Mouse (Mus musculus) thymus, postnatal 25 days (tissue): Measurements from ENCODE around the gene Pde8a.
"Not testable (repeated sequence)": the region's sequence is repeated elsewhere in the genome, so short reads cannot be mapped to it uniquely, and the experiment has no call there.

ENCODE experiments used
- DNase-seq: peaks from one replicate; pipeline ENCODE4 v3.0.0; 2022

Gene Pde8a

DNA sequence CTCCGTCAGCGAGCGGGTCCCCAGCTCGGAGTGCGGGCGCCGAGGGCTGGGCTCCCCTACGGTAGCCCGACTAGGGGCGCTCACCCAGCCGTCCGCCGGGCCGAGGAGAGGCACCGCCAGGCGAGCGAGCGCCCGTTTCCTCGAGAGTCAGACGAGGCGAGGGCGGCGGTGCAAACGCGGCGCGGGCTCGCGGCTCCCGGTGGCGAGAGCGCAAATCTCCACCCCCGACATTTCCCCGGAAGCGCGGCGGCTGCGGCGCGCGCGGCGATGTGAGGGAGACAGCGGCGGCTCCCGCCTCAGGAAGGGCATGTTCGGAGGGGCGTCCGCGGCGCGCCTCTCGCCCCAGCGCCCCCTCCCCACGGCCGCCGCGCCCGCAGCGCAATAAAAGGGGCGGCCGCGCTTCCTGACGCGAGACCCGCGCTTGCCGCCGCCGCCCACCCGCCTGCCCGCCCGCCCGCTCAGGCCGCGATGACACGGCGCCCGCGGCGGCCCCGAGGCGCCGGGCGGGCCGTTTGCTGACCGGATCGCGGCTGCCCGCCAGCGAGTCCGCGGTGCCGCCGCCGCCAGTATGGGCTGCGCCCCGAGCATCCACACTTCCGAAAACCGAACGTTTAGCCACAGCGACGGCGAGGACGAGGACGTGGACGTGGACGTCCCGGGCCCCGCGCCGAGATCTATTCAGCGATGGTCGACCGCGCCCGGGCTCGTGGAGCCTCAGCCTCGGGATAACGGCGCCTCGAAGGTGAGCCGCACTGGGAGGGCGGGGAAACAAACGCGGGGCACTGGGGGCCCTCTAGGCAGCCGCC, at the start of gene Pde8a:
Gene Pde8a, plus strand, starts transcription at position 250 of the 806 bp plus-strand sequence.
- DNase-seq: no peak

DNA sequence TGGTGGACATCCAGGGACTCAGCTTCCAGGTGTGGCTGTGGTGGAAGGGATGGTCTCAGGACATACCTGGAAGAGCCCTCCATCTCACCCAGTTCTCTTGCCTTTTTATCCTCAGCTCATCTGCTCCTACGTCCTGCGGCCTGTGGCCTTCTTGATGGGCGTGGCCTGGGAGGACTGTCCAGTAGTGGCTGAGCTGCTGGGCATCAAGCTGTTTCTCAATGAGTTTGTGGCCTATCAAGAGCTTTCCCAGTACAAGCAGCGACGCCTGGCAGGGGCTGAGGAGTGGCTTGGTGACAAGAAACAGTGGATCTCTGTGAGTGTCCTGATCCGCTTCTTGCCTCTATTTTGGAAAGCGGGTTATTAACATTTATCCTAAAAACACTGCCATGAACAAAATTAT, 49.0 kb upstream of the Pde8a start:
- no peak for DNase-seq

DNA sequence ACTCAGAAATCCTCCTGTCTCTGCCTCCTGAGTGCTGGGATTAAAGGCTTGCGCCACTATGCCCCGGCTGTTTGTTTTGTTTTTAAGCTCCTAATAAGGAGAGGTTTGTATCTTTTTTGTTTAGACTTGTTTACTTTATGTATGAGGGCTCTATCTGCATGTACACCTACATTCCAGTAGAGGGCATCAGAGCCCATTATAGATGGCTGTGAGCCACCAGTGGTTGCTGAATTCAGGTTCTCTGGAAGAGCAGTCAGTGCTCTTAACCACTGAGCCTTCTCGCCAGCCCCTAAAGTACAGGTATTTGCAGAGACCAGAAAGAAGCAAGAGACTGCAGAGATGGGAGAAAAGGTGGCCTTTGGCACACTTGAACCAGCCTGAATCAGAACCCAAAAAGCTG, 46.3 kb upstream of the Pde8a start:
- peak; percentile 12 for DNase-seq

DNA sequence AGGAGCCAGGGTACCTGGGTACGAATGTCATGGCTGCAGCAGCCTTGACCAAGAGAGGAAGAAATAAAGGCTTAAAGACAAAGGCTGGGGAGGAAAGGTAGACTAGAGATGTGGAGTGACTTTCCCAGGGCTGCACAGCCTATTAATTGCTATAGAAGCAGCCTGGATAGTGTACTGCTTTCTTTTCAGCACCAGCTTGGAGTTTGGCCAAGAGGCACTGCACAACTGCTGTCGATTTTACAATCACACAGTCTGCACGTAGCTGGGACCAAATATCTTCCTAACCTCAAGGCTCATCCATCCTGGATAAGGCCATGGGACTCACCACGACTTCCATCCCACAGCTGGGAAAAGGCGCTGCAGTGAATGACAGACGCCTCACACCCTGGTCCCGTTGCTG, 44.0 kb upstream of the Pde8a start:
- no peak for DNase-seq

DNA sequence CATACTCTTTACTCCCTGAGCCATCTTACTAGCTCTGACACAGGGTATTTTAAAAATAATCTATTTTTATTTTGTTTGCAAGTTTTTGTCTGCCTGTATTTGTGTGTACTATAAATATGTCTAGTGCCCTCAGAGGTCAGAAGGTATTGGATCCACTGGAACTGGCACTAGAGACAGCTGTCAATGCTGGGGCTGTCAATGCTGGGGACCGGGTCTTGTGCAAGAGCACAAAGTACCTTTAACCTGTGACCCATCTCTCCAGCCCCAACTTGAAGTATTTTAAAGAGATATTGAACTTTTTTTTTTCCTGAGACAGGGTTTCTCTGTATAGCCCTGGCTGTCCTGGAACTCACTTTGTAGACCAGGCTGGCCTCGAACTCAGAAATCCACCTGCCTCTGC, 39.5 kb upstream of the Pde8a start:
- DNase-seq: no peak

DNA sequence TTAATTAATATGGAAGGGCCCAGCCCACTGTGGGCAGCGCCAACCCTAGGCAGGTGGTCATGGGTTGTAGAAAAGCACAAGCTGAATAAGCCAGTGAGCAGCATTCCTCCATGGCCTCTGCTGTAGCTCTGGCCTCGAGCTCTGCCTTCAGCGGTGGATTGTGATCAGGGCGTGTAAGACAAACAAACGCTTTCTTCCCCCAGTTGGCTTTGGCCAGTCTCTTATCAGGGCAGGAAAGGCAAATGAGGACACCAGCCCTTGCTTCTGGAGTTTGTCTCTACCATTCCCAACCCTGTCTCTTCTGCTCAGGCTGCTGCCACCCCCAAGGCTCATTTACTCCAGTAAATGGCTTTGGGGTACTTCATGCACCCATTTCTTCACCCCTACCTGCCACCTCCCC, 38.7 kb upstream of the Pde8a start:
- DNase-seq: no peak

DNA sequence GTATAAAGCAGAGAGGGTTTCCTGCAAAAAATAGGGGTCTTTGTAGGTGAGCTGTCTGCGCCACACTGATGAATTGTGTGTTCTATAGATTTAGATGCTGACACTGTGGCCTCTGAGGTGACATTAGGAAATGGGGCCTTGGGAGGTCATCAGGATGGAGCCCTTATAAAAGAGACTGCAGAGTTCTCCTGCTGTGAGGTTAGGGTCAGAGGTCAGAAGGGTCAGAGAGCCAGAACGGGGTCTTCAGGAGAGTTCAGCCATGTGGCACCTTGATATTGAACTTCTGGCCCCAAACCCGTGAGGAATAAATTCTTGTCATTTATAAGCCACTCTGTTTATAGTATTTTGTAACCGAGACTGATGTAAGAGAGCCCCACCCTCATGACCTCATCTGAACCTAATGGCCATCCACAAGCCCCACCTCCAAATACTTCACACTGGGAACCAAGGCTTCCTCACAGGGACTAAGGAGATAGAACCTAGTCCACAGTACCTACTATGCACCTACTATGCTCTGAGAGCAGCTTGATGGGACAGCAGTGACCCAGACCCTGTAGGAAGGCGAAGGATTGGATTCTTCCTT, 37.1 kb upstream of the Pde8a start:
- no peak for DNase-seq

DNA sequence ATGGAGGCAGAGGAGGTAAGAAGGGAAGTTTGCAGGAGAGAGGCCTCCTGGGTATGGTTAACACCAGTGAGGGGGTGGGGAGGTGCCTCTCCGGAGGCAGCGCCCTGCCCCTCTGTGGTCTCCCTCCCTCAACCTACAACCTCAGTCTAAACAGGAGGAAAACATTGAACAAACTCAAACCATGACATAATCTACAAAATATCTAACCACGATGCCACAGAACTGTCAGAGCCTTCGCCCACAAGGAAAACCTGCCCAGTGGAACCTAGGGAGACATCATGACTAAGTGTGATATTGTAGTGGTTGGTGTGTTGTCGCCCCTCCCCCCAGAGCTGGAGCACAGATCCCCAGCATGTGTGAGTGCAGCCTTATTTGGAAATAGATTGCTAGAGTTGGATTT, 33.9 kb upstream of the Pde8a start:
- DNase-seq: no peak

DNA sequence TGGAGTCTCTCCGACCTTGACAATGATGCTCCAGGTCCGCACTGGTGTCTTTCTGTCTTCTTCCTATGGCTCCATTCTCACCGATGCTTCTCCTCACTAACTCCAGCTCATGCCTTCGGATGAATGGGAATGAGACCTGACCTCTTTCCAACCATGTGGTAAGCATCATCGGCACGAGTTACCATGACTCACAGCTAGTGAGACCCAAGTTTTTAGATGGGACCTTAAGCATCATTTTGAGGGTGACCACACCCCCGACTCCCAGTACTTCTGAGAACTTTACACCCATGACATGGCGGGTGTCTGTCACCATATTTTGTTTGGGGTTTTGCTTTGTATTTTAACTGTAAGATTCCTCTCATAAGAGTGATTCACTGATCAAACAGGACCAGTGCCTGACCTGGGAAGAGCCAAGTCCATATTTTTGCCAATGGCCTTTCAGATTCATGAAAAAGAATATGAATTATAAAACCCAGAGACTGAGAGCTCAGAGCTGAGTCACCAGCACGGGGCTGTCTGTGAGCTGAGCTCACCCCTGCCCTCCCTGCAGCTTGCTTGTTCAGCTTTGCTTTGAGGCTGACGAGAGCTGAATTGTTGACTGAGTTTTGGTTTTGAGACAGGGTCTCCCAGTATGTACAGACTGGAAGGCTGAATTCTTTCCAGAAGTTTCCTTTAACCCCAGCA, 30.8 kb upstream of the Pde8a start:
- no peak for DNase-seq

DNA sequence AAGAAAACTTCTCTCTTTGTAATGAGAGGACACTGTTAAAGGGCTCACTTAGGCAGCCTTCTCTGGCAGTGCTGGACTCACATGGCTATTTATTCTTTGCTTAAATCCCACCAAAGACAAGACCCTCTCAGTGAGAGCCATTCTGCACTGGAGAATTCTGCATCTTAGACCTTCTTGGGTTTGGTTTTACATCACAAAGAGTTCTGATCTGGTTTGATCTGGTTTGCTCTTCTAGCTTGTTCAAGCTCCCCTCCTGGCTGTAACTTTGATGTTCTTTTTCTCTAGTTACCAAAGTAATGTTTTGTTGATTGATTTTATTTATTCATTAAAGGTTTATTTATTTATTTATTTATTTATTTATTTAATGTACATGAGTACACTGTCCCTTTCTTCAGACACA, 30.2 kb upstream of the Pde8a start:
- DNase-seq: no peak

DNA sequence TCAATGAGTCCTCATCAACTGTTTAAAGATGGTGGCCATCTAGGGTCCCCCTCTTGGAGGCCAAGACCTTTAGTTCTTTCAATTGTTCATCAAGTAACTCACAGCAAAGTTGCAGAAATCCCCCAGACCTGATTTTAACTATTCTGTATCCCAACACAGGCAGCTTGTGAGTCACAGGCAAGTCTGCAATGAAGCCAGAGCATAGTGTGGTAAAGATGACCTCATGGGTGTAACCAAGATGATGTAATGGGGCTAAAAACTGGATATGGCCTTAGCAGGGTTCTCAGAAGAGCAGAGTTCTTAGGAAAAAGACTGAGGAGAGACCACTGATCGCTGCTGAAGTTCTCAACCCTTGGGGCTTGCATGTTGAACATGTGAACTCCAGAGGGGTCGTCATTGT, 29.3 kb upstream of the Pde8a start:
- no peak for DNase-seq

DNA sequence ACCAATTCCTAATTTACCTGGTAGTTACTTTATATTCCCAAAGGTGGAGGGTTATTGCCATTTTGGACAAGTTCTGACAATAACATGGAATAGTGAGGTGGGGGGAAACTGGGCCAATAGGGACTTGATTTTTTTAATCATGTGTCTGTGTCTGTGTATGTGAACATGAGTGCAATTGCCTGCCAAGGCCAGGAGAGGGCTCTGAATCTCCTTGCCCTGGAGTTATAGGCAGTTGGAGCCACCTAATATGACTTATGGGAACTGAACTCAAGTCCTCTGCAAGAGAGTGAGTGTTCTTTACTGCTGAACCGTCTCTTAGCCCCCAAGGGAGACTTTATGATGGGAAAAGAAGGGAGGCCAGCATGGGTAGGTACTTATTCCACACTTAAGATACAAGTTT, 28.7 kb upstream of the Pde8a start:
- DNase-seq: no peak

DNA sequence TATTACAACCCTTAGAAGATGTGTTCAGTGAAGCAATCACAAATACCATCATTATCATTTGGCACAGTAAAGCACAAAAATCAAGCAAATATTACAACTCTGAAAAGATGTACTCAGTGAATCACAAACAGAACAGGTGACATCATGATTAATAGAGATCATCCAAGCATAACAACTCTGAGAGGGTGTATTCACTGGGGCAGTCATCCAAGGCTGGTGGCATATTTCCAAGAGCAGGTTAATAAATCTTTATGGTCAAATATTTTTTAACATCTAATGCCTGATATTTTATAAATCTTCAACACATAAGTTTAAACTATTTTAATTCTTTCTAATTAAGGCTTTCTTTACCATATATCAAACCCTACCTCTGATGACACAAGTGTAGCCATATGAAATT, 27.4 kb upstream of the Pde8a start:
- not testable (repeated sequence) for DNase-seq

DNA sequence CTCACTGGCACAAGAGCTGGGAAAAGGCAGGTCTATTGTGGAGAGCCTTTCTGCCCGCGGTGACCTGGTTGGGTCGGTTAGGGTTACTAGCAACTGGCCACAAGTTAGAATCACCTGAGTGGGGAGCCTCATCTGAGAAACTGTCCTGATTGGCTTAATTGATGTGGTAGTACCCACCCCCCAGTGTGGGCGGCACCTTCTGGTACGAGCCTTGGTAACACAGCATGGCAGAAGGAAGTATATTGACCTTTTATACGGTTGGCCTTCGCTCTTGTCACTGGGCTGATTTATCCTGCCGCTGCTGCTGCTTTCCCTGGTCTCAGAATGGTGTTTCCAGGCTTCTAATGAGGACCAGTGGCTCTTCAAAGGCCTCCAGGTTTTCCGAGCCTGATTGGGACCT, 24.2 kb upstream of the Pde8a start:
- no peak for DNase-seq

DNA sequence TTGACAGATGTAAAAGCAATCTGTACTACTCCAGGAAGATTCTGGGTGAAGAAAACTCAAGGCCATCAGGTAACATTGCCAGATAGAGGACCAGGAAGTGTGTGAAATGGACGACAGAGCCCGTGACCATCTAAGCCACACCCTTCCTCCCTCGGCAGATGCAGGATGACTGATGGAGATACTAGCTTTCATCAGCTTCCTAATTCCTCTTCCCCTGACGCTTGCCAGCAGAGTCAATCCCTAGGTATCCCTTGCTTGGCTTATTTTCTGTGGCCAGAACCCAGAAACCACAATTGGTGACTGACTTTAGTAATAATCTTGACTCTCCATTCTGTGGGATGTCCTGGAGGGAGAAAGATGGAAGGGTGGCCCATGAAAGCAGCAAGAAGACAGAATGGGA, 17.9 kb upstream of the Pde8a start:
- no peak for DNase-seq

DNA sequence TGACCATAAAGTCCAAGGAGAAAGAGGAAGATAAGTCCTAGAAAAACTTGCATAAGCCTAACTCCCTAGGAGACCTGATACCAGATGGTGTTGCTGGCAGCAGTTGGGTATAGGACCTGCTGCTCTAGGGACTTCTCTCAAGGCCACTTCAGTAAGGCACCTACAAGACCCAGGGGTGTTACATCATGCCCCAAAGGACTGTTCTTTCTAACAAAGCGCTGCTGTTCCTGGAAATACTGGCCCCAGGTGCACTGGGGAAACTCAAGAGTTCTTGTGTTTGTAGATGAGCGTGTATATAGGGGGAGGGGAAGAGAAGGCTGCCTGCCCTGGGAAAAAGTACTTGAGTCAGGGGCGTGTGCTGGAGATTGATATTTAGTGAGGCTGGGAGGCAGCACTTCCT, 16.6 kb upstream of the Pde8a start:
- DNase-seq: no peak

DNA sequence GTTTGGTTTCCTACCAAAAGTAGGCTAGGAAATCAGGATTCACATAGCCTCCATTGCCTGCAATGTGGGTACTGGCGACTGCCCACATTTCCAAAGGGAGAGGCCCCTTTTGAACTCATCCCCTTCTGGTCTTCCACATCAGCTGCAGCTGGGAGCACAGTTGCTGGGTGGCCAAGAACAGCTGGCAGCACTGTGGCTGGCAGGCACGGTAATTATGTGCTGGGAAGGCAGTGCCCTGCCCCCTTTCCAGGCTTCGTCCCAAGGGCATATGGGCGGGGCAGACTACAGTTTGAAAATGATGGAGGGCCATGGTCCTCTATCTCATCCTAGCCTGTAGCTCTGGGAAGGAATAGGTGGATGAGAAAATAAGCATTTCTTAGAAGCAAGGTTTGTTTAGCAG, 14.9 kb upstream of the Pde8a start:
- no peak for DNase-seq

DNA sequence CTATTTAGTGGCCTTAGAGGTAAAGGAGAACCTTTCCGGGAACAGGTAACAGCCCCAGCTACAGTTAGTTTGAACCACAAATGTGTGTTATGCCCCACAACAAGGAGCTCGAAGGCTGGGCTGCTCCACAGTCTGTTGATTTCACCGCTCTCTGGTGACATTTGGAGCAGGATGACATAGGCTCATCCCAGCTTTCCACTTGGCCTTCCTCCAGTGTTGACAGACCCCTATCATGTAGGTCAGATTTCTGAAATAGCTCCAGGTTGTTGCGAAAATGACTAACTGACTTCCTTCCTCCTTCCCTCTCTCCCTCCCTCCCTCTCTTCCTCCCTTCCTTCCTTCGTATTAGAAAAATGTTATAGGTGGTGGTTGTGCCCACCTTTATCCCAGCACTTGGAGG, 14.3 kb upstream of the Pde8a start:
- DNase-seq: no peak

DNA sequence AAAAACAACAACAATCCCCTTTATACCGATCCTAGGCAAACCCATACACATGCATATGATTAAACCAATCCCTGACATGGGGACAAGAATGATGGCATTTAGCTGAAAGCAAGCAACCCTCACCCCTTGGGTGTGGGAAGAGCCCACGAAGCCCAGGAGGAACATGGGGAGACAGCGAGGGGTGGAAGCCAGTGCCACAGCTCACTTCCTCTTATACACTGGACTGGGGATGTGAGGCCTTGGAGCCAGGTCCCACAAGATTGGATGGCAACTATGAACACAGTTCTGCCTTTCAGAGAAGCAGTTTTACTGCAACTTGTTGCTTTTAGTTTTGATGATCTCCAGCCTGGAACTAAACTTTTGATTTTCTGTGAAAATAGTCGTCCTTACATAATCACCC, 13.6 kb upstream of the Pde8a start:
- no peak for DNase-seq

DNA sequence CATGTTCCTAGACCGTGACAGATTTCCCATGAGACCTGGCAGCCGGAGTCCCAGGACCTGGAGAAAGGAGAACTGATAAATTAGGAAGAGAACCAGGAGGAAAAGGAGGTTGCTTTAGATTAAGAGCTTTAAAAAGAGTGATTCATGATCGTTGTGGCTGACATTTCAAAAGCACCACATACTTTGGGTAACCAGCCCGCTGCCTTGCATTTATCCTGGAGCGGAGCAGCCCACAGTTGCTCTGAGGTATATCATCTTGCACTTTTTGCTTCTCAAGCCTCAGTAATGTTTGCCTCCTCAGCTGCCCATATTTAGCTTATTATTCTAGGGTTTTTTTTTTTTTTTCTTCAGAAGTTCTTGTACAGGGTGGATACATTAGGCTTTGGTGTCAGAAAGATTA, 11.0 kb upstream of the Pde8a start:
- DNase-seq: no peak

DNA sequence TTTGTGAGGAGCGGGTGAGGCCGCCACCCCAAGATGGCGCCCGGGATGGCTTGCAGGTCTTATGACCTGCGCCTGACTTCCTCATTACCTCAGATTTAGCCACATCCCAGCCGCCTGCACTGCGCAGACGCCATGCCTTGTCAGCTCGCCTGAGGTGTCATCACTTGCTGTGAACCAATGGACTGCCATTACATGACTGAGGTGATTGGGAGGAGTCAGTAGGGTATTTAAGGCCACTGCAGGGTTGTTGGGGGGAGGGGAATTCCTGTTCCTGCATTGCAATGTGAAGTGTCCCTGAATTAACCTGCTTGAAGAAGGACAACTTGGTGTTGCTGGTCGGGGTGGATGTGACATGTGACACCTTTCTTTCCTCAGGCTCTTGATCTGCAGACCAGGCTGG, 9.8 kb upstream of the Pde8a start:
- not testable (repeated sequence) for DNase-seq

DNA sequence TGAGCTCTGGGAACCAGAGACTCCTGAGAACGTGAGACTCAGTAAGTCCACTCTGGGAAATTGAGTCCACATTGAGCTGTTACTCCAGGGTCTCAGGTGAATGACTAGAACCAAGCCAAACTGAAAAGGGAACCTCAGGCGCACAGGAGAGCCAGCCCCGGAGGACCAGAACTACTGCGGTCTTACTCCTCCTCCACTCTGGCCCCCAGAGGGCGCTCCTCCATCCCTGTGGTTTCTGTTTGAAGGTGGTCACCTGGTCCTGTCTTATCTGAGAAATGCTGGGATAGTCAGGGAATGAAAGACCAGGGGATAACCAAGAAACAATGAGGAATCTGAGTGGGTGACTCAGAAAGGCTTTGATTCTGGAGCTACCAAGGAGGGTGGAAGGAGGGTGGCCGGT, 4.5 kb upstream of the Pde8a start:
- peak; percentile 62 for DNase-seq

DNA sequence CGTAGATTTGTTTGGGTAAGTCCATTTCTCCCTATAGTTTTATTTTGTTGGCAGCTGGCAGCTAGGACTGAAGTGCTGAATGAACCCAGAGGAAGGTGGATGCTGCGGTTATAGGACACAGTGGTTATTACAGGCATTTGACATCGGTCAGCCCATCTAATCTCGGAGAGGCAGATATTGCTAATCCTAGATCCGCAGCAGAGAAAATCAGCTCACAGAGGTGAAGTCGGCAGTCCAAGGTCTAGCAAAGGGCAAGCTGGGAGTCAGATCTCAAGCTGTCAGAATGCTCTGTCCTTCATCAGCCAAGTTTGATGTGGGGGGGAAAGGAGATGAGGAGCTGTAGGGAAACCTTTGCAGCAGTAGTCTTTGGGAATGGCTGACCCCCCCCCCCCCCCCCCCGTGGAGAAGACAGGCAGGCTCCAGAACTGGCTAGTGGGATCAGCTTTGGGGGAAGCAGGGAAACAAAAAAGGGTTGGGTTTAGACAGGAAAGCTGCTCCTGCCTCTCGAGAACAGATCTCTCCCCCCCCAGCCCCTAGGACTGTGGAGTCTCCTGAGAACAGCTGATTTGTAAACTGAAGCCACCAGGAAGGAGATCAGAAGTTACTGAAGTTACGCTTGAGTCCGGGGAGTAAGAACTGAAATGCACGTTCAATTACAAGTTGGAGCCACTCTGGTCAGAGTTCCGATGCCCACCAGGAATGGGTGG, 3.3 kb upstream of the Pde8a start:
- no peak for DNase-seq

DNA sequence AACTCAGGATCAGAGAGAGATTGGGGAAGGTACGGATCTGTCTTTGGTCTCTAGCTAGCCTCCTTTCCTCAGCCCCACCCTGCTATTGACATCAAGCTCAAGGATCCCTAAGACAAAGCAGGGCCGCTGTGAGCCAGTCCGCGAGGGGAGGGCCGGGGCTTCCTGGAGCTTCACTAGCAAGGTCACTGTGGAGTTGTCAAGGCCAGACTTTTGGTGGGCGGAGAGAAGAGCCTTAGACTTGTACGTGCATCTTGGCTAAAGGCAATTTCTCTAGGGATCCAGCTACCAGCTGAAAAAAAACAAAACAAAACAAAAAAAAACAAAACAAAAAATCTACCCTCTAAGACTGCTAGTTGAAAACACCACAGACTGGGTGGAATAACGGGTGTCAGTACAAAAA, 1.6 kb upstream of the Pde8a start:
- no peak for DNase-seq
